Mouse (Mus musculus) megakaryocyte, embryonic 14.5 days (primary cell): Measurements from ENCODE around the gene Cabp1.

ENCODE experiments used
- FLI1 ChIP-seq: IDR thresholded peaks from 2 replicates; pipeline ENCODE4 v1.6.1; 2012; ENCODE audit warnings: low read length, inconsistent platforms, mixed read lengths
- GATA1 ChIP-seq: IDR thresholded peaks from 3 replicates; pipeline ENCODE4 v1.6.1; 2012; ENCODE audit warnings: mixed read lengths, low read length, inconsistent platforms, borderline replicate concordance

DNA sequence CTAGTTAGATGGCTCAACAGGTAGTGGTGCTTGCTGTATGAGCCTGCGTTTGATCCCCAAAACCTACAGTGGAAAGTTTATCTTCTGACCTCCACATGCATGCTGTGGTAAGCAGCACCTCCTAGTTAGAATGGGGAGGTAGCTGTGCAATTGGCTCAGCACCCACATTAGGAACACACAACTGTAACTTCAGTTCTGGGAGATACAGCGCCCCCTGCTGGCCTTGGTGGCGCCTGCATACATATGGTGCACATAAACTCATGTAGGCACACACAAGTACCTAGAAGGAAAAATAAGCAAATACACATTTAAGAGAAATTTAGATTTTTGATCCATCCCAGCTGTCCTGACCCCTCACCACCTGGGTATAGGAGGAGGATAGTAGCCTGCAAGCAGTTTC, 28.3 kb upstream of the Cabp1 start:
- TF ChIP-seq FLI1 (no peak), GATA1 (no peak)
